Mouse (Mus musculus): ENCODE measurements around the gene Meiob. TPM values are rescaled to one million over a fixed set of nuclear protein-coding genes. Genes with fewer than 3 reads are reported as not detected.

Meiob gene
- polyA plus RNA-seq, 1 experiment from 2014 or later: not detected

GRCm38 (mm10) chr17:24878531-24878930 lies 74.4 kb downstream of the Meiob start:
- Histone ChIP-seq H3K4me3 (replicated peaks) (no peak overlapping the region), H3K4me1 (peaks cover 11% of the 10 kb centered on the region), H3K4me2 (no peak overlapping the region), H3K9ac (no peak overlapping the region), H3K9me3 (replicated peaks) (no peaks in the 10 kb centered on the region), H3K27ac (no peak overlapping the region), H3K27me3 (no peaks in the 10 kb centered on the region), H3K36me3 (peaks cover 14% of the 10 kb centered on the region)
- no peak for ATAC-seq (replicated peaks; ENCODE audit: low FRiP score)
- 76% methylated on average over 8 of the region's 8 CpGs for WGBS

GRCm38 (mm10) chr17:24881738-24882440 lies 77.8 kb downstream of the Meiob start:
- Histone ChIP-seq H3K4me2 (no peak overlapping the region), H3K4me3 (replicated peaks) (no peak overlapping the region), H3K36me3 (peaks cover 24% of the 10 kb centered on the region), H3K9ac (no peak overlapping the region), H3K9me3 (replicated peaks) (no peaks in the 10 kb centered on the region), H3K27ac (no peak overlapping the region), H3K27me3 (no peaks in the 10 kb centered on the region), H3K4me1 (peaks cover 22% of the 10 kb centered on the region)
- no peak for ATAC-seq (replicated peaks; ENCODE audit: low FRiP score)
- WGBS: 44% methylated on average over 7 of the region's 7 CpGs

- no peaks in the 10 kb centered on the region for H3K27me3 ChIP-seq
- H3K4me2 ChIP-seq: no peak overlapping the region
- WGBS: 89% methylated on average over 6 of the region's 6 CpGs
- H3K4me1 ChIP-seq: peaks cover 36% of the 10 kb centered on the region
- H3K9ac ChIP-seq: no peak overlapping the region
- H3K9me3 ChIP-seq (replicated peaks): no peaks in the 10 kb centered on the region
- H3K36me3 ChIP-seq: peaks cover 31% of the 10 kb centered on the region
- no peak overlapping the region for H3K4me3 ChIP-seq (replicated peaks)
- H3K27ac ChIP-seq: no peak overlapping the region
- ATAC-seq (replicated peaks; ENCODE audit: low FRiP score): no peak
These were observed 80.3 kb downstream of the Meiob start for GRCm38 (mm10) chr17:24884391-24884790.

- Histone ChIP-seq H3K36me3 (peaks cover 42% of the 10 kb centered on the region), H3K4me3 (replicated peaks) (peak overlapping the region; percentile 95), H3K27ac (no peak overlapping the region), H3K9ac (peak overlapping the region; percentile 75), H3K4me2 (peak overlapping the region; percentile 92), H3K9me3 (replicated peaks) (no peaks in the 10 kb centered on the region), H3K4me1 (peaks cover 36% of the 10 kb centered on the region), H3K27me3 (no peaks in the 10 kb centered on the region)
- WGBS: 24% methylated on average over 22 of the region's 22 CpGs
- ATAC-seq (replicated peaks; ENCODE audit: low FRiP score): no peak
These were observed 81.5 kb downstream of the Meiob start for GRCm38 (mm10) chr17:24885356-24886133.

- peak within 1 kb of the TSS; percentile 83 for H3K9ac ChIP-seq
- peak within 1 kb of the TSS; percentile 95 for H3K4me3 ChIP-seq (replicated peaks)
- ATAC-seq (replicated peaks; ENCODE audit: low FRiP score): peak; percentile 96
- H3K36me3 ChIP-seq: peaks cover 50% of the 10 kb centered on the region
- peak within 1 kb of the TSS; percentile 92 for H3K4me2 ChIP-seq
- H3K4me1 ChIP-seq: peaks cover 35% of the 10 kb centered on the region
- peak within 1 kb of the TSS; percentile 81 for H3K27ac ChIP-seq
- H3K9me3 ChIP-seq (replicated peaks): no peaks in the 10 kb centered on the region
- WGBS: under 1% methylated on average over 69 of the region's 69 CpGs
- H3K27me3 ChIP-seq: no peaks in the 10 kb centered on the region
These were observed 82.2 kb downstream of the Meiob start, which contains the start of the genes Nubp2 and Spsb3 for GRCm38 (mm10) chr17:24886134-24886931. Gene Nubp2, minus strand, starts transcription at chr17:24886349. Gene Spsb3, plus strand, starts transcription at chr17:24886643.

- Histone ChIP-seq H3K4me3 (replicated peaks) (peak overlapping the region; percentile 95), H3K4me2 (peak overlapping the region; percentile 89), H3K36me3 (peaks cover 56% of the 10 kb centered on the region), H3K4me1 (peaks cover 30% of the 10 kb centered on the region), H3K27ac (peak overlapping the region; percentile 81), H3K27me3 (no peaks in the 10 kb centered on the region), H3K9me3 (replicated peaks) (no peaks in the 10 kb centered on the region), H3K9ac (peak overlapping the region; percentile 83)
- under 1% methylated on average over 18 of the region's 18 CpGs for WGBS
- peak; percentile 41 for ATAC-seq (replicated peaks; ENCODE audit: low FRiP score)
These were observed 82.8 kb downstream of the Meiob start for GRCm38 (mm10) chr17:24886932-24887271.

GRCm38 (mm10) chr17:24887291-24888080 lies 83.4 kb downstream of the Meiob start:
- peak overlapping the region; percentile 83 for H3K9ac ChIP-seq
- no peak for ATAC-seq (replicated peaks; ENCODE audit: low FRiP score)
- H3K36me3 ChIP-seq: peaks cover 58% of the 10 kb centered on the region
- H3K4me1 ChIP-seq: peaks cover 29% of the 10 kb centered on the region
- H3K4me3 ChIP-seq (replicated peaks): peak overlapping the region; percentile 95
- H3K27me3 ChIP-seq: no peaks in the 10 kb centered on the region
- H3K4me2 ChIP-seq: peak overlapping the region; percentile 89
- 57% methylated on average over 18 of the region's 18 CpGs for WGBS
- H3K27ac ChIP-seq: peak overlapping the region; percentile 81
- H3K9me3 ChIP-seq (replicated peaks): no peaks in the 10 kb centered on the region

GRCm38 (mm10) chr17:24888862-24889261 lies 84.8 kb downstream of the Meiob start:
- Histone ChIP-seq H3K9me3 (replicated peaks) (no peaks in the 10 kb centered on the region), H3K4me2 (no peak overlapping the region), H3K27ac (no peak overlapping the region), H3K9ac (no peak overlapping the region), H3K4me1 (peaks cover 35% of the 10 kb centered on the region), H3K27me3 (no peaks in the 10 kb centered on the region), H3K4me3 (replicated peaks) (no peak overlapping the region), H3K36me3 (peaks cover 58% of the 10 kb centered on the region)
- ATAC-seq (replicated peaks; ENCODE audit: low FRiP score): no peak
- WGBS: 88% methylated on average over 3 of the region's 3 CpGs

Other genes with a start within 250 kb of the Meiob start
- gene Tsc2, start 171.7 kb upstream of the Meiob start, polyA plus RNA-seq (2015; fragmentation: Nextera tagmentation; extraction: Ambion mirVana): 60.8 and 71.0 TPM in 2 replicates
- gene Nthl1, start 171.6 kb upstream of the Meiob start, polyA plus RNA-seq (2015; fragmentation: Nextera tagmentation; extraction: Ambion mirVana): 20.0 and 20.6 TPM in 2 replicates
- gene Slc9a3r2, start 154.0 kb upstream of the Meiob start, polyA plus RNA-seq (2015; fragmentation: Nextera tagmentation; extraction: Ambion mirVana): 101 and 106 TPM in 2 replicates
- gene Npw, start 145.8 kb upstream of the Meiob start, polyA plus RNA-seq (2015; fragmentation: Nextera tagmentation; extraction: Ambion mirVana): 0.35 and 0.43 TPM in 2 replicates
- 23.9 and 27.6 TPM in 2 replicates for gene Zfp598, start 134.6 kb upstream of the Meiob start, polyA plus RNA-seq (2015; fragmentation: Nextera tagmentation; extraction: Ambion mirVana)
- gene Syngr3, start 114.3 kb upstream of the Meiob start, polyA plus RNA-seq (2015; fragmentation: Nextera tagmentation; extraction: Ambion mirVana): 2.4 and 4.6 TPM in 2 replicates
- 45.6 and 49.5 TPM in 2 replicates for gene Gfer, start 108.1 kb upstream of the Meiob start, polyA plus RNA-seq (2015; fragmentation: Nextera tagmentation; extraction: Ambion mirVana)
- 1.5 and 3.4 TPM in 2 replicates for gene Noxo1, start 108.1 kb upstream of the Meiob start, polyA plus RNA-seq (2015; fragmentation: Nextera tagmentation; extraction: Ambion mirVana)
- 85.0 and 94.5 TPM in 2 replicates for gene Tbl3, start 96.6 kb upstream of the Meiob start, polyA plus RNA-seq (2015; fragmentation: Nextera tagmentation; extraction: Ambion mirVana)
- gene Rnf151, start 86.2 kb upstream of the Meiob start, polyA plus RNA-seq (2015; fragmentation: Nextera tagmentation; extraction: Ambion mirVana): 0.18 TPM in 1 of 2 replicates, not detected in the other
- gene Rps2, start 86.2 kb upstream of the Meiob start, polyA plus RNA-seq (2015; fragmentation: Nextera tagmentation; extraction: Ambion mirVana): 1,520 and 1,607 TPM in 2 replicates
- gene Ndufb10, start 79.8 kb upstream of the Meiob start, polyA plus RNA-seq (2015; fragmentation: Nextera tagmentation; extraction: Ambion mirVana): 237 and 238 TPM in 2 replicates
- not detected in 2 replicates for gene Rpl3l, start 76.5 kb upstream of the Meiob start, polyA plus RNA-seq (2015; fragmentation: Nextera tagmentation; extraction: Ambion mirVana)
- gene Msrb1, start 67.6 kb upstream of the Meiob start, polyA plus RNA-seq (2015; fragmentation: Nextera tagmentation; extraction: Ambion mirVana): 29.9 and 31.8 TPM in 2 replicates
- 26.0 and 28.4 TPM in 2 replicates for gene Hs3st6, start 51.3 kb upstream of the Meiob start, polyA plus RNA-seq (2015; fragmentation: Nextera tagmentation; extraction: Ambion mirVana)
- gene Hagh, start 35.9 kb downstream of the Meiob start, polyA plus RNA-seq (2015; fragmentation: Nextera tagmentation; extraction: Ambion mirVana): 52.3 and 53.4 TPM in 2 replicates
- gene Fahd1, start 46.1 kb downstream of the Meiob start, polyA plus RNA-seq (2015; fragmentation: Nextera tagmentation; extraction: Ambion mirVana): 39.3 and 40.8 TPM in 2 replicates
- 1.7 and 2.1 TPM in 2 replicates for gene Igfals, start 61.7 kb downstream of the Meiob start, polyA plus RNA-seq (2015; fragmentation: Nextera tagmentation; extraction: Ambion mirVana)
- 54.2 and 57.8 TPM in 2 replicates for gene Nubp2, start 82.1 kb downstream of the Meiob start, polyA plus RNA-seq (2015; fragmentation: Nextera tagmentation; extraction: Ambion mirVana)
- 40.6 and 43.7 TPM in 2 replicates for gene Spsb3, start 82.4 kb downstream of the Meiob start, polyA plus RNA-seq (2015; fragmentation: Nextera tagmentation; extraction: Ambion mirVana)
- gene Eme2, start 90.8 kb downstream of the Meiob start, polyA plus RNA-seq (2015; fragmentation: Nextera tagmentation; extraction: Ambion mirVana): 31.5 and 33.1 TPM in 2 replicates
- gene Mrps34, start 90.8 kb downstream of the Meiob start, polyA plus RNA-seq (2015; fragmentation: Nextera tagmentation; extraction: Ambion mirVana): 94.0 and 105 TPM in 2 replicates
- 77.2 and 80.0 TPM in 2 replicates for gene Nme3, start 92.2 kb downstream of the Meiob start, polyA plus RNA-seq (2015; fragmentation: Nextera tagmentation; extraction: Ambion mirVana)
- gene Mapk8ip3, start 132.7 kb downstream of the Meiob start, polyA plus RNA-seq (2015; fragmentation: Nextera tagmentation; extraction: Ambion mirVana): 24.3 and 31.1 TPM in 2 replicates
- gene Jpt2, start 156.4 kb downstream of the Meiob start, polyA plus RNA-seq (2015; fragmentation: Nextera tagmentation; extraction: Ambion mirVana): 219 and 228 TPM in 2 replicates
- gene Cramp1l, start 211.5 kb downstream of the Meiob start, polyA plus RNA-seq (2015; fragmentation: Nextera tagmentation; extraction: Ambion mirVana): 6.6 and 8.1 TPM in 2 replicates
- 19.2 and 27.6 TPM in 2 replicates for gene Ift140, start 211.8 kb downstream of the Meiob start, polyA plus RNA-seq (2015; fragmentation: Nextera tagmentation; extraction: Ambion mirVana)